Mouse (Mus musculus) frontal cortex, postnatal 25 days (tissue): Measurements from ENCODE around the gene B2m.
"Not testable (repeated sequence)": the region's sequence is repeated elsewhere in the genome, so short reads cannot be mapped to it uniquely, and the experiment has no call there.

Experiments used
- DNase-seq, 2 experiments: peaks; one replicate each; pipeline ENCODE4 v3.0.0; 2022; ENCODE audit warnings: low spot score in 2 of 2

Gene B2m

DNA sequence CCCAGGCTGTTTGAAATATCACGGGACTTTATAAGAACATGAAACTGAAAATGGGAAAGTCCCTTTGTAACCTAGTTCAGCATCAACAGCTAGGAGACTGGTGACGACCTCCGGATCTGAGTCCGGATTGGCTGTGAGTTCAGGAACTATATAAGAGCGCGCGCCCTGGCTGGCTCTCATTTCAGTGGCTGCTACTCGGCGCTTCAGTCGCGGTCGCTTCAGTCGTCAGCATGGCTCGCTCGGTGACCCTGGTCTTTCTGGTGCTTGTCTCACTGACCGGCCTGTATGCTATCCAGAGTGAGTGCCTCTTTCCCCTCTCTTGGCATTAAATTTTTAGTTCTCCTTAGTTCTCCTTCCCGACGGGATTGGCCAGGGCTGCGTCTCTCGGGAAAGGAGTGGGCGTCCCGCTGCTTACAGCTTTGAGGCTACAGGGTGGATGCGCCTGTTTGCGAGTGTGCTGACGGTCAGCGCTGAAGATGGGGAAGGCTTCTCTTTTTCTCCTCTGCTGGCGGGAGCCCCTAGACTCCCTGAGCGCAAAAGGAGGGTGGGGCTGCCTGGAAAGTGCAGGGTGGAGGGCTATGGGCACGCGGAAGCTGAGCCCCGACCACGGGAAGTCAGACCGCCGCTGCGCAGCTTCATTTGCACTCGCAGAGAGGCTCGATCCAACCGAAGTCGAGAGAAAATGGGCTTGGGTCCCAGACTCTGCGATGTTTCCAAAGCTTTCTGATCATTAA lies at the start of gene B2m:
TSS of gene B2m (plus strand) at position 179 of the 734 bp plus-strand sequence.
- peak; percentile 88 to 95 for DNase-seq

GRCm38 (mm10) chr2:122097686-122098085 lies 49.8 kb upstream of the B2m start:
- DNase-seq = not testable (repeated sequence)

DNA sequence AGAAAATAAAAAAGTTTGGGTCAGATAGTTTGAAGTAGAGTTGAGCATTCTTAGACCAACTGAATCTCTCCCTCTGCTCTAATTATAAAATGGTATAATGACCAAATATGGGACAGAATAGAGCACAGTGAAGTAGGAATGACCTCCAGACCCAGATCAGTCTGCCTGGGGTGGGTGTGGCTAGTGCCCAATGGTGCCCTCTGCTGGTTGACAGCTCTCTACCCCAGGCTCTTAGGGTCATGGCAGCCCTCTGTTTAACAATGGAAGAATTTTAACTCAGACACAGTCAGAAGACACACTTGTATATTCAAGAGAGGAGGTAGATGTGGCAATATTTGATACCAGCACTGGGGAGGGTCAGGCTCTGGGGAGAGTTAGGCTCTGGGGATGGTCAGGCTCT lies 45.4 kb upstream of the B2m start:
- DNase-seq = no peak

GRCm38 (mm10) chr2:122108101-122108500 lies 39.4 kb upstream of the B2m start:
- DNase-seq = no peak

- DNase-seq = no peak
These were observed 37.8 kb upstream of the B2m start for GRCm38 (mm10) chr2:122109714-122110113.

GRCm38 (mm10) chr2:122116888-122117287 lies 30.6 kb upstream of the B2m start:
- DNase-seq = no peak

DNA sequence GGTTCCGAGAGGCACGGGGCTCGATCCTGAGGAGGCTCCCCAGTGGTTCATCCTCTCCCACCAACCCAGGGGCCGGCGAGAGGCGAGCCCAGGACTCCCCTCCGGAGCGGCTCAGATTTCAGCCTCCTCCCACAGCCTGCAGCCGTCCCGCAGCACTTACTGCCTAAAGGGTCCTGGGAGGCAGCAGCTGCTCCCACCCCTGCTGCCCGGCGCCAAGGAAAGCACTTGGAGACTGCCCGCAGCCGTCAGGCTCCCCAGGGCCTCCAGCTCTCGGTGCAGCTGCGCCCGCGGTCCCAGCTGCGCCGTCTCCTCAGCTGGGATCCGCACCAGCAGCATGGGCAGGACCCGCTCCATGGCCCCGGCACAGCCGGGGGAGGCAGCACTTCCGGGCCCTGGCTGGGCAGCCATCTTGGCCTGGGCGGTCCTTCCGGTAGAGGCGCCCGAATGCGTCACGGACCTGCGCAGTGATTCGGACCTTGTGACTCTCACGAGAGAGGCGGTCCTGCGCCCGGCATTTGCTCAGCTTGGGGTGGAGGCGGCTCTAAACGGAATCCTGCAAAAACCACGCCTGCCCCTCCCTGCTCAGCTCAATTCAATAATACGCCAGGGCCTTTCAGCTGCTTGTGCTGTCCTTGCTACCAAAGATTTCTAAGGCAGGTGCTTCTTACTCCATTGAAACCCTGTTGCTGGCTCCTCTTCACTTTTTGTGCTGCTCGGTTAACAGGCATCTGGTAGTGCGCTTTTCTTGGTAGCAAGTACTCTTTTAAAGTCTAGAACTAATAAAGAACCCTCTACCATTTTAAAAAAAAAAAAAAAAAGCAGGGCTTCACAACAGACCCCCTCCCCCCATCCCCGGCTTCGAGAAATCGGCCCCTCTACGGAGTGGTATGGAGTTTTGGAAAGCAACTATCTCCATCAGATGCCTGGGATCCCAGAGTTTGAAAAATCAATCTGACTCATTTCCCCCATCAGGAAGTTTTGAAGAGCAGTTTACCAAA lies 29.2 kb upstream of the B2m start, which contains the start of gene Spg11:
TSS of gene Spg11 (minus strand) at position 426 of the 998 bp plus-strand sequence.
- peak; percentile 94 to 96 for DNase-seq

DNA sequence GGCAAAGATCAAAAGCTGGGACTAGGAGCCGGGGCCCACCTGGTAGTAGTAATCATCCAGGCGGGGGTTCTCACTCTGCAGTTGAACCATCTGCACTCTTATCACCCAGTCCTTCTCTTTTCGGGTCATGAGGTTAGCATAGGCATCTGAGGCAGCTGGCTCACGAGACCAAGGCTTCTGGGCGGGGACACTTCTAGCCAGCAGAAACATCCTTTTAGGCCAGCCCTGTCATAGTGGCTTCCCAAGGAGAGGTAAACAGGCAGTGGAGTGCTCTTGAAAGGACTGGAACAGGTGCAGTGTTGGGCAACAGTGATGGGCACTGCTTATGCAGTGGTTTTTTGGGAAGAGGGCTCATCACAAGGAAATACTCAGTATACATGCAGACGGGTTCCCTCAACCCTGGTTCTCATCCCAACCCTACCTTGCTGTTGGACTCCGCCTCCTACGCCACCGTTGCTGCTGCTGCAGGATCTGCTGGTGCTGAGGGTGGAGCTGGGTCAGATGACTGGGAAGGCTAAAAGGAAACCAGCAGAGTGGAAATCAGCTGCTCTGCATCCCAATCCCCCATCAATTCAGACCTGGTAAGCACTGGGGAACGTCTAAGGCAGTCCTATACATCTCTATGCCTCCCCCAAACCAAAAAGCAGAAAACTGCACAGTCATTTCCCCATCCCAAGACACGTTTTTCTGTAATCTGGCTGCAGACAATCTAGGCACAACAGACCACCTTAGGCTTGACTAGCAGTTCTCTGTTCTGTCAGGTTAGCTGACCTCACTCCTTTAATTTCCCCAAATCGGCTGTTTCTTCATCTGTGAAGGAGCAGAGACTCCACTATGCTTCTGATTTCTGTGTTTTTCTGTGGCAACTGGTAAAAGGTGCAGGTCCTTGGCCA lies 21.6 kb upstream of the B2m start:
- DNase-seq = no peak

GRCm38 (mm10) chr2:122126765-122127347 lies 20.6 kb upstream of the B2m start:
- DNase-seq = no peak

- DNase-seq = no peak
These were observed 19.9 kb upstream of the B2m start for GRCm38 (mm10) chr2:122127635-122128034.

GRCm38 (mm10) chr2:122132078-122132477 lies 15.4 kb upstream of the B2m start:
- DNase-seq = no peak

DNA sequence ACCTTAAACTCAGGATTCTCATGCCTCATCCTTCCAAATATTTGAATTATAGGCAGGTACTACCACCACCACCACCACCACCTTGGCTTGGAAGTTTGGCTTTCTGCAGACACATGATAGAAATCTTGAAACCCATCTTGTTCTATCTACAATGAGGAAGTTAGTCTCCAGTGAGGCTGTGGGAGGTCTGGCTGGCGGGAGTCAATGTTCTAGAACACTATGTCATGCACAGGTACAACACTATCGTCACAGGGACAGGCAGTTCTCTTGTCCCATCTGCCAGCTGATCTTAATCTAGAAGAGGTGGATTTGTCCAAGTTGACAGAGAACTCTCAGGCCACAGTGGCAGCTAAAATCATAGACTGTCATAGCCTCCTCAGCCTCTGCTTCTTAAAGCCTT lies 14.9 kb upstream of the B2m start:
- no peak for DNase-seq

- DNase-seq = no peak
These were observed 9.5 kb upstream of the B2m start for GRCm38 (mm10) chr2:122137839-122138465.

DNA sequence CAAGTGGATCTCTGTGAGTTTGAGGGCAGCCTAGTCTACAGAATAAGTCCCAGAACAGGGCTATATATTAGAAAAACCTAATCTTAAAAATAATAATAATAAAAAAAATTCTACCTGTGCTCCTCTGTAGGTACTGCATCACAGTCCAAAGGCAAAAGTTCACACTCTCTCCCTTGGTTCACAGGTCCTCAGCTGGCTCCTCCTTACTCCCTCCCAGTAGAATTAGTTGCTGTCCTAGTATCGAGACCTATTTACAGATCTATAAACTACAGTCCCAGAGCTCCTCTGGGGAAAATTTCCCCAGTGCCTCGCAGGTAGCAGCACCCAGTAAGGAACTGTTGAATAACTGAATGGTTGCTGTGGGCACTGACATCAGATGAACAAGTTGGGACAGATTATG lies 6.7 kb upstream of the B2m start:
- no peak for DNase-seq

GRCm38 (mm10) chr2:122141332-122141967 lies 6.0 kb upstream of the B2m start:
- DNase-seq = no peak

DNA sequence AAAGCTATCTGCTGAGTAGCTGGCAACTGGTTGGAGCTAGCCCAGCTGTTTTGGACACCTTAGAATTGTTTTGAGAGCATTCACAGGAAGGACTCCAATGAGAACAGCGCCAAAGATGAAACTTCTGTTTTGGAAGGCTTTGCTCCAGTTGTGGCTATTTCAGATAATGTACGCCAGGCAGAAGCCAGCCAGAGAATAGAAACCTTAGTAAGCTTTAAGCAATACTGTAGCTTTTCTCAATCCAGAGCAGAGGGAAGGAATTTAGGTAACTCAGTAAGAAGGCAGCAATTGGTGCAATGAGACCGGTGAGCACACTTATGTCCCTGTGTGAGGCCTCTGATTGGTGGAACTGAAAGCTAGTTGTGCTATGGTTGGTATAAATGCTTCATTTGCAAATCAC lies 4.4 kb upstream of the B2m start:
- no peak for DNase-seq

DNA sequence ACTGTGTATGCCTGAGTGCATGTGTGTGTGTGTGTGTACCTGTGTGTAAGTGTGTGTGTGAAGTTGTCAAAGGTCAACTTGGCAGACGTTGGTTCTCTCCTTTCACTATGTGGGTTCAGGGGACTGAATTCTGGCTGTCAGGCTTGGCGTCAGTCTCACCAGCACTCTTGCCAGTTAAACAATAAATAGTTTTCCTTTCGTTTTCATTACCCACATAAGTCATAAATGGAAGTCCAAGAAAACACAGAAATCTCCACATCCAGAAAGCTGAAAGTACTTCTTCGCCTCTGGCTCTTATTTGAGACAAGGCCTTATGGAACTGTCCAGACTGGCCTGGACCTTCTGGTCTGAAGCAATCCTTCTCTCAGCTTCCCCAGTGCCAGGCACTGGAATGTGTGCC lies 1.7 kb upstream of the B2m start:
- no peak for DNase-seq

GRCm38 (mm10) chr2:122146687-122147086 lies 799 bp upstream of the B2m start:
- DNase-seq = no peak

GRCm38 (mm10) chr2:122148242-122148917 lies 894 bp downstream of the B2m start:
- DNase-seq = no peak

DNA sequence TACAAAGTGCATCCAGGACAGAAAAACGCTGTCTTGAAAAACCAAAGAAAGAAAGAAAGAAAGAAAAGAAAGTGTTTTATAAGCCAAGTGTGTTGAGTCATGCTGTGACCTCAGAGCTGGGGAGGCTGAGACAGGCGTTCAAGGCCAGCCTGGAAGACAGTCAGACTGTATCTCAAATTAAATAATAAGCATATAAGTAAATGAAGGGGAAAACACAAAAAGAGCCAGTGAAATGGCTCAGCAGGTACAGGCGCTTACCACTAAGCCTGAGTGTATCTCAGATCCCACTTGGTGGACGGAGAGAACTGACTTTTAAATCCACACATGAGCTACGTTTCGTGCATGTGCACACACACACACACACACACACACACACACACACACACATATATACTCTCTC lies 1.8 kb downstream of the B2m start:
- DNase-seq = no peak
